Mouse (Mus musculus) forebrain, embryonic 16.5 days (tissue): ENCODE measurements at regions not wholly inside any gene's neighbourhood (a gene's known extent, or its start where the extent isn't known, plus 50 kb on each side); places are given as distances from the start of the nearest gene placed in this dataset.

ENCODE experiments used
- ATAC-seq: fragments of 200-750 bp; cut with Nextera tagmentation; 2 replicates; pipeline ENCODE4 v1.8.0; 2017; ENCODE audit warnings: mild to moderate bottlenecking, moderate library complexity
- H3K27ac ChIP-seq: fragments of 300-500 bp; sonication (generic); 2 replicates; pipeline ENCODE4 v1.5.1; 2014; ENCODE audit warnings: low read length, control low read depth
- H3K27me3 ChIP-seq: fragments of 300-500 bp; sonication (generic); replicated peaks from 2 replicates; pipeline ENCODE4 v1.6.1; 2014; ENCODE audit warnings: low read length; ENCODE audit not compliant: control insufficient read depth, insufficient read depth
- H3K36me3 ChIP-seq: fragments of 300-500 bp; sonication (generic); 2 replicates; pipeline ENCODE4 v1.6.1; 2014; ENCODE audit not compliant: control insufficient read depth, insufficient read depth
- H3K4me1 ChIP-seq: fragments of 300-500 bp; sonication (generic); replicated peaks from 2 replicates; pipeline ENCODE4 v1.6.1; 2014; ENCODE audit warnings: low read length; ENCODE audit not compliant: control insufficient read depth, insufficient read depth
- H3K4me2 ChIP-seq: fragments of 300-500 bp; sonication (generic); 2 replicates; pipeline ENCODE4 v1.6.1; 2014; ENCODE audit warnings: mild to moderate bottlenecking, low read length, control low read depth
- H3K4me3 ChIP-seq: fragments of 300-500 bp; sonication (generic); replicated peaks from 2 replicates; pipeline ENCODE4 v1.5.1; 2014; ENCODE audit warnings: mild to moderate bottlenecking, low read length, control low read depth
- H3K9ac ChIP-seq: fragments of 300-500 bp; sonication (generic); replicated peaks from 2 replicates; pipeline ENCODE4 v1.6.1; 2014; ENCODE audit warnings: low read depth, low read length, control low read depth
- H3K9me3 ChIP-seq: fragments of 300-500 bp; sonication (generic); 2 replicates; pipeline ENCODE4 v1.6.1; 2016; ENCODE audit warnings: low read length; ENCODE audit not compliant: control insufficient read depth
- WGBS: fragments of 180-500 bp; shearing (Covaris S2); extraction: QIAGEN DNeasy Blood & Tissue Kit; methylation state at CpG from one replicate; pipeline ENCODE4 v1.1.7; 2014; 5-methylcytosine and 5-hydroxymethylcytosine counted together

DNA sequence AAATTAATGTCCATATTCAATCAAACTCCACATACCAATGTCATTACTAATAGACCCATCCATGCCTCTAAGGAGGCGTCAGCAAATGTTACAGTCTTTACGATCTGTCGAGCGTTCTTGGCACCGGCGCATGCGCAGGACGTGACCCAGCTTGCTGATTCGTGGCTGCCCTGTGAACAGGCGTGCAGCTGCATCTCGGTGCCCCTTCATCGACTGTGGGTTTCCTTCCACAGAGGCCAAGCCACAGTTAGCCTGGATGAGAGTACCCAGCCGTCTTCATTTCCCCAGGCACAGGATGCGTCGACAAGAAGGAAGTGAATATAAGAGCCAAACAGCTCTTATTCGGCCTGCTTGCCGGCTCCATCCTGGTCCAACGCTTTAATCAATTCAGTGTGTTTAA is 193.8 kb upstream of the Jarid2 start:
- no peak overlapping the region for H3K4me2 ChIP-seq
- WGBS: 92% methylated on average over 18 of the region's 18 CpGs
- no peak for ATAC-seq
- H3K9me3 ChIP-seq: no peaks in the 10 kb centered on the region
- H3K27ac ChIP-seq: no peak overlapping the region
- no peaks in the 10 kb centered on the region for H3K27me3 ChIP-seq
- H3K4me3 ChIP-seq: no peak overlapping the region
- H3K4me1 ChIP-seq: no peaks in the 10 kb centered on the region
- no peak overlapping the region for H3K9ac ChIP-seq
- H3K36me3 ChIP-seq: no peaks in the 10 kb centered on the region

DNA sequence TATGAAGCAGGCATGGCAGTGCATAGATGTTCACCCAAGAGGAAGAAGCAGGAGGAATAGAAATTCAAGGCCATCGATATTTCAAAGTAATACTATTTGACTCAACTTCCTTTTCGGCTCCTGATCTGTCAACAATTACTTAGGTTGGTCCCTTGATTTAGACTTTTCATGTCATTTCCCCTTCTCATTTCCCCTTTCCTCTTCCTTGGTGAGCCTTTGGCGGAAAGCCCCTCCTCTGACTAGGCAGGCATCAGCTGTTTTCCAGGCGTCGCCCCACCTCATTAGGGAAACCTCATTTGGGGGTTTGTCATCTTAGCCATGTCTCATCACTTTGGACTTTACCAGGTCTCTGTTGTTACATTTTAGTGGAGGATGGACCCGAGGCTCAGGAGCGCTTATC is 191.0 kb upstream of the Jarid2 start:
- H3K27ac ChIP-seq: no peak overlapping the region
- no peak for ATAC-seq
- no peaks in the 10 kb centered on the region for H3K27me3 ChIP-seq
- H3K9ac ChIP-seq: no peak overlapping the region
- H3K9me3 ChIP-seq: no peaks in the 10 kb centered on the region
- H3K4me1 ChIP-seq: no peaks in the 10 kb centered on the region
- H3K4me3 ChIP-seq: no peak overlapping the region
- 89% methylated on average over 7 of the region's 7 CpGs for WGBS
- H3K4me2 ChIP-seq: no peak overlapping the region
- no peaks in the 10 kb centered on the region for H3K36me3 ChIP-seq

DNA sequence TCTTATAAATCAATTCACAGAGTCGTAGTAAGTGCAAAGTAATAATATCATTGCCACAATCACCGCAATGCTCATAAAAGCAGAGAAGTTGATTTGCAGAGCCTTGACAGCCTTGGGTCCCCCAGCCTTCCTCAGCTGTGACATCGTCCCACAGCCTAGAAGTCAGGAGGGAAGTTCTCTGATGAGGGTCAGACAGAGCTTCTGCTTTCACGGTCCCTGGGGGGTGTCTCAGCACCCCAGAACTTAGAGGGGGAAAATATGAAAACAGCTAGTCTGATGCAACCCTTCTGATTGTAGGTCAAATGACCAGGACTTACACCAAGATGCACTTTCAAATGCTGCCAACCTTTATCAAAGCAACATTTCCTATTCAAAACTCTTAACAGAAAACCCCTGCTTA is 188.9 kb upstream of the Jarid2 start:
- Histone ChIP-seq H3K27ac (no peak overlapping the region), H3K27me3 (no peaks in the 10 kb centered on the region), H3K4me2 (no peak overlapping the region), H3K4me3 (no peak overlapping the region), H3K4me1 (no peaks in the 10 kb centered on the region), H3K36me3 (no peaks in the 10 kb centered on the region), H3K9me3 (no peaks in the 10 kb centered on the region), H3K9ac (no peak overlapping the region)
- 89% methylated on average over 4 of the region's 4 CpGs for WGBS
- ATAC-seq: no peak

DNA sequence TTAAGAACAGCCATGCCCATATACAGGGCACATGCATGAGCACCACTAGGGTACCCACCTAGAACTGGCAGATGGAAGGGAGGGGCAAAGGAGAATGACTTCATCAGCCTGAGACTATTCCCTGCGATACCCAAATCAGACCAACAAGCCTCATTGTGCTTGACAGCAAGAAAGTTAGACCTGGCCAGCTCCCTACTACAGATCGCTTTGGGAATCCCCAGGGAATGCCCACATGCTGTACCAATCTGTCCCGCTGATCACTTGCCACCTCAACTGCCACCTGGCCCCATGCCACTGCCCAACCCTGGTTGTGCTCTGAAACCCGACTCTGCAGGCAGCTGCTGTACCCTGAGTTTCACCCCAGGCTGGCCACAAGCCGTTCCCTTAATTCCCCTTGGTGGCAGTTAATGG is 188.0 kb upstream of the Jarid2 start:
- H3K4me1 ChIP-seq: no peaks in the 10 kb centered on the region
- WGBS: 53% methylated on average over 5 of the region's 5 CpGs
- H3K36me3 ChIP-seq: no peaks in the 10 kb centered on the region
- no peak overlapping the region for H3K4me3 ChIP-seq
- no peak overlapping the region for H3K9ac ChIP-seq
- no peaks in the 10 kb centered on the region for H3K27me3 ChIP-seq
- no peak overlapping the region for H3K27ac ChIP-seq
- ATAC-seq: no peak
- no peaks in the 10 kb centered on the region for H3K9me3 ChIP-seq
- no peak overlapping the region for H3K4me2 ChIP-seq

DNA sequence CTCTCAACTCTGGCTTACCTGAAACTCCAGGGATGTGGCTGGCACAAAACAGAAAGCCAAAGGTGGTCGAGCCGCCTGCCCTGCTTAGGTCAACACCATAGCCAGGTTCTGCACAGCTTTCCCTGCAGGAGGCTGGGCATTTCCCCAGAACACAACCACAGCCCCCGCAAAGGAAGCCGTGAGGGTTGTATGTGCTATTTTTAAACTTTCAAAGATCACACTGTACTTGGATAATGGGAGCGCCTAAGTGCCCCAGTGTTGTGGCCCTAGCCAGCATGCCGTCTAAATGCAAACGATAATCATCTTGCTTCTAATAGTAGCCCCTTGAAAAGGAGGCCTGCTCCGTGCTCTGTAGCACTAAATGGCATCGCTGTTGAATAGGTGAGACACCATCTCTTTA is 184.5 kb upstream of the Jarid2 start:
- no peaks in the 10 kb centered on the region for H3K9me3 ChIP-seq
- no peak overlapping the region for H3K4me2 ChIP-seq
- H3K27ac ChIP-seq: no peak overlapping the region
- WGBS: 56% methylated on average over 9 of the region's 9 CpGs
- H3K9ac ChIP-seq: no peak overlapping the region
- no peaks in the 10 kb centered on the region for H3K27me3 ChIP-seq
- H3K4me3 ChIP-seq: no peak overlapping the region
- no peak for ATAC-seq
- H3K36me3 ChIP-seq: no peaks in the 10 kb centered on the region
- no peaks in the 10 kb centered on the region for H3K4me1 ChIP-seq

DNA sequence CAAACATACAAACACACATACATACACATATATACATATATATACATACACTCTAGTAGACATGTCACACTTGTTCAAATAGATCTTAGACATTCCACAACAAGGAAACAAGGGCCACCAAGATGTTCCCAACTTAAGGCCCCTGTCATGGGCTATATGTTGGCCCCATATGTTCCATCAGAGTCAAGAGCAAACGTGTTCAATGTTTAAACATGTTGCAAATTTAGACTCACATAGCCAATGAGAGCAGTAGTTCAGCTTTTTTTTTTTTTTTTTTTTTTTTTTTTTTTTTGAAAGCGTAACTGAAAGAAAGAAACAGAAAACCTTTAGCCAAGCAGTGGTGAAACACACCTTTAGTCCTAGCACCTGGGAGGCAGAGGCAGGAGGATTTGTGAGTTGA is 183.0 kb upstream of the Jarid2 start:
- H3K36me3 ChIP-seq: no peaks in the 10 kb centered on the region
- 88% methylated on average over 2 of the region's 2 CpGs for WGBS
- ATAC-seq: no peak
- H3K4me3 ChIP-seq: no peak overlapping the region
- H3K4me2 ChIP-seq: no peak overlapping the region
- no peak overlapping the region for H3K27ac ChIP-seq
- H3K9me3 ChIP-seq: no peaks in the 10 kb centered on the region
- no peak overlapping the region for H3K9ac ChIP-seq
- H3K4me1 ChIP-seq: no peaks in the 10 kb centered on the region
- no peaks in the 10 kb centered on the region for H3K27me3 ChIP-seq

DNA sequence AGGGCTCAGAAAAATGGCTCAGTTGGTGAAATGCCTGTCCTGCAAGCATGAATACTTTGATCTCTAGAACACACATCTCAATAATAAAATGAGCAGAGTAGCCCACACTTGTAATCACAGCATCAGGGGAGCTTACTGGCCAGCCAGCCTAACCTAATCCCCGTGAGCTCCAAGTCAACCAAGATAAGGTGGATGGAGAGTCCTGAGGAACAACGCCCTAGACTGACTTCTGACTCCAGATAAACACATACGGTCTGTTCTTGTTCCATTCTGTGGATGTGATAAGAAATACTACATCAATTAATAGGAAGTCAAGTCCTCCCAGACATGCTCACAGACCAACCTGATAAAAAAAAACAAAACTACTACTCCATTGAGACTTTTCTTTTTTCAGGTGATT is 180.4 kb upstream of the Jarid2 start:
- H3K36me3 ChIP-seq: no peaks in the 10 kb centered on the region
- 87% methylated on average over 3 of the region's 3 CpGs for WGBS
- H3K4me2 ChIP-seq: no peak overlapping the region
- no peak overlapping the region for H3K27ac ChIP-seq
- H3K4me1 ChIP-seq: no peaks in the 10 kb centered on the region
- no peak overlapping the region for H3K9ac ChIP-seq
- no peaks in the 10 kb centered on the region for H3K27me3 ChIP-seq
- H3K4me3 ChIP-seq: no peak overlapping the region
- ATAC-seq: no peak
- H3K9me3 ChIP-seq: no peaks in the 10 kb centered on the region

DNA sequence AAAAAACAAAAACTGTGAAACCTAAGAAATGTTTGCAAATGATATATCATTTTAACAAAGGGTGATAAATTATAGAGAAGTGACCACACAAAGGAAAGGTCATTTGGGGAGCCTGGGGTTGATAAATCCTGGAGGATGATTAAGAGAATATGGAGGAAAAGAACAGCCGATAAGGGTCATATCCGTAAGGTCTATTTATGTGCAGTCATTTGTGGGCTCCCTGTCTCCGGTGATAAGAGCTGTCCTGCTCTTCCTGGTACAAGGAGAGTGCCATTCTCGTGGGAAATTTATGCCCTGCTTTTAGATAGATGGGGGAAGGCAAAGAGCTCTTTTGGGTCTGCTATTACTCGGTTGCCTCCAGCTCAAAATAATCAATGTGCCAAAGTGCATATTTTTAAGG is 175.9 kb upstream of the Jarid2 start:
- Histone ChIP-seq H3K4me3 (no peak overlapping the region), H3K27ac (no peak overlapping the region), H3K9me3 (no peaks in the 10 kb centered on the region), H3K9ac (no peak overlapping the region), H3K4me2 (no peak overlapping the region), H3K27me3 (no peaks in the 10 kb centered on the region), H3K4me1 (no peaks in the 10 kb centered on the region), H3K36me3 (no peaks in the 10 kb centered on the region)
- 86% methylated on average over 5 of the region's 5 CpGs for WGBS
- ATAC-seq: no peak

DNA sequence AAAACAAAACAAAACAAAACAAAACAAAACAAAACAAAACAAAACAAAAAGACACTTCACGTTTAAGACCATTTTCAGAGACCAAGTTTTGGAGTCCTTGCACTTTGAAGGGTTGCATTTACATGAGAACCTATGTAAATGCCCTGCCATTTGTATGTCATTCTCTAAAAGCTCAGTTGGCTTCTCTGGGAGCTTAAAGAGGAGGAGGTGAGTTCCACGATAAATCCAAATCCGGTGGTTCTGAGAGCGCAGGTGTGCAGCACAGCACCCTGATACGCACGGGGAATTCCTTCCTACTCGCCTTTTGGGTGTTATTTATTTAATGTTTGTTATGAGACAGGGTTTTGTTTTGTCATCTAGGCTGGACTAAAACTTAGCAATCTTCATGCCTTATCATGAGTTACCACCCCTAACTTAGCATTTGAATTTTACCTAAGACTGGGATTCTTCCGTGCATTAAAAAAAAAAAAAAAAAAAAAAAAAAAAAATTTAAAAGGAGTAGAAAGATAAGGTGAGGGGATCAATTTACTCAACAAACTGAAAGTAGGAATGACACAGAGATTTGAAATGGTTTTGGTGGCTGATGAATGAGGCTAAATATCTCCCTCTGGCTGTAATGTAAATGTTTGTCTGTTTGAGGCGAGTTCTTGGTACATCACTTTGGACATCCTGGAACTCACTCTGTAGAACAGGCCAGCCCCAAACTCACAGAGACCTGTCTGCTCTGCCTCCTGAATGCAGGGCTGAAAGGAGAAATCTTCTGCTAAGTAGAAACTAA is 174.4 kb upstream of the Jarid2 start:
- 81% methylated on average over 9 of the region's 9 CpGs for WGBS

DNA sequence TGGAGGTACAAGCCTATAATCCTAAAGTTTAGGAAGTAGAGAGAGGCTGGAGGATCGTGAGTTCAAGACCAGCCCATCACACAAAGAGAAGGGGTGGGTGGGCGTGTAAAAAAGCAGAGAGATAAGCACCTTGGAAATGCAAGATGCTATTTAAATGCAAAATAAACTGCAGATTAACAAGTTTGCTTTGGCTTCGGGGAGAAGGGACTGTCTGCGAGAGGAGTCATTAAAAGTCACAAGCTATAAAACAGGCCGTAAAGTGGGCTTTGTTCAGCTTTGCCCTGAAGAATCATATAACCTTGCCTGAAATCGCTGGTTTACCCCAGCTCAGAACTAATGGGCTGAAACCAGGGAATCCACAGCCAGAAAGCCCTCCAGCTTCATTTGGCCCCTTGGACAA is 173.3 kb upstream of the Jarid2 start:
- no peak overlapping the region for H3K27ac ChIP-seq
- H3K9me3 ChIP-seq: no peaks in the 10 kb centered on the region
- H3K36me3 ChIP-seq: no peaks in the 10 kb centered on the region
- no peaks in the 10 kb centered on the region for H3K27me3 ChIP-seq
- H3K4me3 ChIP-seq: no peak overlapping the region
- no peak overlapping the region for H3K9ac ChIP-seq
- ATAC-seq: no peak
- no peak overlapping the region for H3K4me2 ChIP-seq
- 85% methylated on average over 6 of the region's 6 CpGs for WGBS
- no peaks in the 10 kb centered on the region for H3K4me1 ChIP-seq

More for the DNA sequence above, 174.4 kb upstream of the Jarid2 start:
- Histone ChIP-seq H3K27ac (no peak overlapping the region), H3K36me3 (no peaks in the 10 kb centered on the region), H3K4me2 (no peak overlapping the region), H3K4me3 (no peak overlapping the region), H3K9ac (no peak overlapping the region), H3K27me3 (no peaks in the 10 kb centered on the region), H3K9me3 (no peaks in the 10 kb centered on the region), H3K4me1 (no peaks in the 10 kb centered on the region)
- ATAC-seq: no peak
